Mouse (Mus musculus): ENCODE data around the gene Xpo6.

DNA sequence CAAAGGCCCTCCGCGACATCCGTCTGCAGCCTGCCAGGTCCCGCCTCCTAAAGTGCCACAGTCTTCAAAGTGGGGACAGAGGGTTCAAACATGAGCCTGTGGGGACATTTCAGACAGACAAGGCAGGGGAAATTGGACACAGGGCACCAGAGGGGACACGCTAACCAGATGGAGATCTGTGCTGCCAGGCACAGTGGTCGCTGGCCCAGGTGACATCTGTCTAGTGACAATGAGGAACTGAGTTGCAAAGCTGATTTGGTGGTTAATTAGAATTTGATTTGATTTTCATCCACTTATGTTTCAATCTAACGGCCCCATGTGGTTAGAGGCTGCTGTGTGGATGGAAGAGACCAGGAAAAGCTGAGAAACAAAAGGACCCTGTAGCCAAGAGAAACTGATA, 146.7 kb downstream of the Xpo6 start:
- TF ChIP-seq CTCF (IDR thresholded peaks at IDR 0.05; ENCODE audit: low read depth), result no peak
- no peak for TF ChIP-seq EP300 (IDR thresholded peaks at IDR 0.05; ENCODE audit: low read depth)
